Mouse (Mus musculus) liver, postnatal 0 days (tissue): ENCODE results near the gene 4930524J08Rik. TPM values are rescaled to one million over a fixed set of nuclear protein-coding genes. Genes with fewer than 3 reads are reported as not detected.

Experiments used
- ATAC-seq: fragments of 200-750 bp; cut with Nextera tagmentation; 2 replicates; pipeline ENCODE4 v1.8.0; 2017; ENCODE audit warnings: mild to moderate bottlenecking, moderate library complexity
- DNase-seq: peaks from one replicate; pipeline ENCODE4 v3.0.0-alpha.2; 2016
- H3K27ac ChIP-seq: fragments of 300-500 bp; sonication (generic); 2 replicates; pipeline ENCODE4 v1.5.1; 2014; ENCODE audit warnings: antibody characterized with exemption, moderate library complexity, mild to moderate bottlenecking, low read depth
- H3K27me3 ChIP-seq: fragments of 300-500 bp; sonication (generic); 2 replicates; pipeline ENCODE4 v1.6.1; 2014; ENCODE audit warnings: low read length, control low read depth, mixed read lengths; ENCODE audit not compliant: insufficient read depth
- H3K36me3 ChIP-seq: fragments of 300-500 bp; sonication (generic); replicated peaks from 2 replicates; pipeline ENCODE4 v1.6.1; 2014; ENCODE audit warnings: mild to moderate bottlenecking, control low read depth, low read length, moderate library complexity, mixed read lengths; ENCODE audit not compliant: insufficient read depth
- H3K4me1 ChIP-seq: fragments of 300-500 bp; sonication (generic); 2 replicates; pipeline ENCODE4 v1.6.1; 2014; ENCODE audit warnings: antibody characterized with exemption, mild to moderate bottlenecking, control low read depth; ENCODE audit not compliant: insufficient read depth
- H3K4me2 ChIP-seq: fragments of 300-500 bp; sonication (generic); 2 replicates; pipeline ENCODE4 v1.6.1; 2014; ENCODE audit warnings: low read depth, mild to moderate bottlenecking, low read length, moderate library complexity, mixed read lengths
- H3K4me3 ChIP-seq: fragments of 300-500 bp; sonication (generic); 2 replicates; pipeline ENCODE4 v1.5.1; 2014; ENCODE audit warnings: low read depth, low read length
- H3K9ac ChIP-seq: fragments of 300-500 bp; sonication (generic); replicated peaks from 2 replicates; pipeline ENCODE4 v1.6.1; 2014; ENCODE audit warnings: mild to moderate bottlenecking, moderate library complexity
- H3K9me3 ChIP-seq: fragments of 300-500 bp; sonication (generic); 2 replicates; pipeline ENCODE4 v1.6.1; 2016; ENCODE audit warnings: mild to moderate bottlenecking, control low read depth, low read length, mixed read lengths
- CTCF ChIP-seq: sonication (generic); IDR thresholded peaks from 2 replicates; pipeline ENCODE4 v1.5.1; 2016; ENCODE audit warnings: antibody characterized with exemption, low read depth
- EP300 ChIP-seq: IDR thresholded peaks from 2 replicates; pipeline ENCODE4 v1.6.1; 2016; ENCODE audit warnings: antibody characterized with exemption, low read depth, mild to moderate bottlenecking
- WGBS: fragments of 180-500 bp; shearing (Covaris S2); extraction: QIAGEN DNeasy Blood & Tissue Kit; methylation state at CpG from one replicate; pipeline ENCODE4 v1.1.7; 2014; ENCODE audit not compliant: insufficient replicate concordance; 5-methylcytosine and 5-hydroxymethylcytosine counted together
- polyA plus RNA-seq: library from polyadenylated mRNA; unstranded; fragments of >200 nt; fragmentation: Nextera tagmentation; extraction: Ambion mirVana; gene quantifications from 2 replicates; pipeline ENCODE4 v1.2.1, GENCODE M21; 2015

The 4930524J08Rik gene
- polyA plus RNA-seq, 1 experiment from 2014 or later, result 1.4 TPM

DNA sequence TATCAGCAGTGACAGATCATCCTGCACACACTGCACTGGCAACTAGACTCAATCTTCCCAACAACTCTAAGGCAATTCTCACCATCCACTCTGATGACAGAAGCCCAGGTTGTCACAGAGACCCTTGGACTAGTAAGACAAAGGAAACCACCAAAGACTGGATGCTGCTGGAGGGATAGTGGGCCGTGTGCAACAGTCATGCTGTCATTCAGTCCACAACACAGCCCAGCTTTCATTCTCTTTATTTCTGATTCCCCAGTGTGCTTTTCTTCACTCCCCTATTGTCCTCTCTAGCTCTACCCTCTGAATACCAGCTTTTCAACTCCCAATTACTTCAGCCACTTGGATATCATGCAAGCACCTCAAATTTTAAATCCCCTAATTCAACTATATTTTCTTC, 25.0 kb upstream of the 4930524J08Rik start:
- Histone ChIP-seq H3K9ac (no peak overlapping the region), H3K4me1 (no peaks in the 10 kb centered on the region), H3K36me3 (peaks cover 17% of the 10 kb centered on the region), H3K9me3 (no peaks in the 10 kb centered on the region), H3K4me3 (no peak overlapping the region), H3K27me3 (no peaks in the 10 kb centered on the region), H3K27ac (no peak overlapping the region), H3K4me2 (no peak overlapping the region)
- TF ChIP-seq EP300 (no peak), CTCF (no peak)
- ATAC-seq (no peak), DNase-seq (no peak)
- WGBS, result 55% methylated on average over 1 of the region's 1 CpGs

DNA sequence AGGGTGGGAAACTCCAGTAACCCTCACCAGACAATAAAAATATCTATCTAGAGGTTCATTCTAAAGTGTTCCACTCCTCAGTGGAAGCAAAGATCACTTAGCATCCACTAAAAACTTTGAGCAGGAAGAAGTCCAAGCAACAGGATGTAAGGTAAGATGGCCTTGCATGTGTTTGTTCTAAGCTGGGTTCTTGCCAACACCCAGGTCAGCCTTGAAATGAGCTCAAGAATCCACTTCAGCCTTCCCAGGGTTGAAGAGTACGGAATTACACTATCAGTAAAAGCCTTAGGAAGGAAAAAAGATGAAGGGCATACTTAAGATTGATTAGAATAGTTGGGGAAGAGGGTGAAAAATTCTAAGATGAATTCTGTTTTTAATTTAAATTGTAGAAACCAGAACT, 20.2 kb upstream of the 4930524J08Rik start:
- Histone ChIP-seq H3K27ac (no peak overlapping the region), H3K9me3 (no peaks in the 10 kb centered on the region), H3K4me3 (no peak overlapping the region), H3K36me3 (peaks cover 54% of the 10 kb centered on the region), H3K9ac (no peak overlapping the region), H3K4me2 (no peak overlapping the region), H3K4me1 (no peaks in the 10 kb centered on the region), H3K27me3 (no peaks in the 10 kb centered on the region)
- DNase-seq (no peak), ATAC-seq (no peak)
- no peak for TF ChIP-seq EP300
- no peak for TF ChIP-seq CTCF
- 91% methylated on average over 1 of the region's 1 CpGs for WGBS

DNA sequence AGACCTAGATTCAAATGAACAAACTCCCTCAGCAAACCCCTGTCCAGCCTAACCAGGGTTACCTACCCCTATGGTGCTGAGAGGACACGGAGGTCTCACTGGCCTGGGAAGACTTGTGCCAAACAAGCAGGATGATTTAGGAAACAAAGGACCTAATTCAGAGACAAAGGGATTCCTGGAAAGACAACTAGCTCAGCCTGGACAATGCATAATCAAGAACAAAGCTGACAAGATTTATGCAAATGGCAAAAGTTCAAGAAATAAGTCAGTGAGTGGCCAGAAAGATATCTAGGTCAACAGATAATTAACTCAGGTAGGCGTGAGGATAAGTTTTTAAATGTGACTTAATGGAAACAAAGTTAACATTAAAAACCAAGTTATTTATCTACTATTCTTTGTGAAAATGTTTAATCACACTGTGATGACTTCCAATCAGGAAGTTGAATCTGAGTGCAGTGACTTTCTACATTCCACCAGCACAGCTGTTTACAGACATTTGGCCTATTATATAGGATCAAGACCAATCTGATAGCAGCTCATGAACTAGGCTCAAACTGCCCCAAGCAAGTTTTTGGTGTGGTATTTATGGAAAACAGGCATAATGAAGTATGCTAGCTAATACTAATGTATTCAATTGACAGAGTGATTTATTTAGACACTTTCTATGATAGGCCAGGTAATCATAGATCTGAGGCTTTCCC, 19.5 kb upstream of the 4930524J08Rik start:
- no peaks in the 10 kb centered on the region for H3K4me1 ChIP-seq
- H3K9me3 ChIP-seq, result no peaks in the 10 kb centered on the region
- H3K4me2 ChIP-seq, result no peak overlapping the region
- peaks cover 61% of the 10 kb centered on the region for H3K36me3 ChIP-seq
- no peak overlapping the region for H3K9ac ChIP-seq
- DNase-seq, result no peak
- 76% methylated on average over 2 of the region's 2 CpGs for WGBS
- no peaks in the 10 kb centered on the region for H3K27me3 ChIP-seq
- H3K27ac ChIP-seq, result no peak overlapping the region
- no peak overlapping the region for H3K4me3 ChIP-seq
- TF ChIP-seq EP300 (no peak), CTCF (no peak)
- no peak for ATAC-seq

DNA sequence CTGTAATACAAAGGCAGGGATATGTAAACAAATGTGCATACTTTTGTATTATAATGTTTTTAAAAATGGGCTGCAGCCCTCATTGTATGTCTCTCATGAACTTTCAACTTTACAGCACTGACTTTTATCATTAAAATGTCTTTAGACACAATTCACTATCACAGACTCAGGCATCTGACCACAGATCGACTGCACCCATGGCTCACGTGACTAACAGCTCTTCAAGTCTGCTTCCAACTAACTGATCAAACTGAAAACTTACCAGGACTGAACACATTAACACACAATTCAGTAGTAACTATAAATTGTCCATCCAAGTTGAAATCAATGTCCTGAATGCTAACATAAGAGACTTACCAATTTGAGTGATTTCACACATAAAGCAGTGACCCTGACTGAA, 18.9 kb upstream of the 4930524J08Rik start:
- Histone ChIP-seq H3K9ac (no peak overlapping the region), H3K27ac (no peak overlapping the region), H3K9me3 (no peaks in the 10 kb centered on the region), H3K4me1 (no peaks in the 10 kb centered on the region), H3K4me3 (no peak overlapping the region), H3K27me3 (no peaks in the 10 kb centered on the region), H3K4me2 (no peak overlapping the region), H3K36me3 (peaks cover 66% of the 10 kb centered on the region)
- TF ChIP-seq CTCF (no peak), EP300 (no peak)
- ATAC-seq, result no peak
- no peak for DNase-seq
- 68% methylated on average over 2 of the region's 2 CpGs for whole genome bisulfite sequencing

DNA sequence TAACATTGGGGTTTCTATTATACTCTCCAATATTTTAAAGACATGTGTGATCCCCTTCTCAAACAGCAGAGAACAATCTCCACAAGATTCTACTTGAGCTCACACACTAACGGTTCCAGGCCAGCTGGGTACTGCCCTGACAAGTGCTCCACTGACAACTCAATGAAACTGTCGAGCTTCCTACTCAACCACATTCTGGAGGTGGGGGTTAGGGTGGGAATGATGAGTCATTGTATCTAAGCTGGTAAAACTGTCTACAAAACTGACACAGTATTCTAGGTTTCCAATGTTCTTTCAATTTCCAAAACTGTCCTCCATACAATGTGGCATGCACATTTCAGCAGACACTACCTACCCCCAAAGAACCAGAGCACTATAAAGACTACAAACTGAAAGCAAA, 4.9 kb upstream of the 4930524J08Rik start:
- ATAC-seq (no peak), DNase-seq (no peak)
- Histone ChIP-seq H3K4me2 (peak overlapping the region; percentile 82), H3K27me3 (no peaks in the 10 kb centered on the region), H3K4me3 (no peak overlapping the region), H3K9me3 (no peaks in the 10 kb centered on the region), H3K4me1 (peaks cover 26% of the 10 kb centered on the region), H3K9ac (no peak overlapping the region), H3K27ac (0 out of 2 replicates have a peak overlapping the region, but pooled peaks have one; percentile 23), H3K36me3 (peaks cover 28% of the 10 kb centered on the region)
- 15% methylated on average over 2 of the region's 2 CpGs for WGBS
- TF ChIP-seq EP300 (no peak), CTCF (no peak)

DNA sequence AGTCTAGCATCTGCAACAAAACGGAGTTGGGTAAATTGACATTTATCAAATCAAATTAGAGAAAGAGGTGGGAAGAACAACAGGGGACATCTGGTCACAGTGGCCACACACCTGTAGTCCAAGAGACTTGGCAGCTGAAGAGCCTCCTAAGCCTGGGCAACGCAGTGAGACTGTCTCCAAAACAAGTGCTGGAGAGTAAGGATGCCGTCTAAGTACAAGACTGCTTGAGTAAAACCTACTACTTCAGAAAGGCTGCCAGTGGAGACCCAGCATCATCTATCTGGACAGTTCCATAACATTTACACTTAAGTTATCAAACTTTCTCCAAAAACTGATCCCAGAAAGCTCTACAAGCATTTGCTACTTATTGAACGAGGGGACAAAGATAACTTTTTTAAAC, 3.8 kb upstream of the 4930524J08Rik start:
- H3K36me3 ChIP-seq, result peaks cover 26% of the 10 kb centered on the region
- H3K9ac ChIP-seq, result no peak overlapping the region; the same call in 1 of the 2 replicates
- WGBS, result 38% methylated on average over 4 of the region's 4 CpGs
- TF ChIP-seq CTCF, result no peak
- no peak for TF ChIP-seq EP300
- H3K27ac ChIP-seq, result peak overlapping the region; percentile 23; the same call in 1 of the 2 replicates
- H3K4me2 ChIP-seq, result peak overlapping the region; percentile 82
- H3K9me3 ChIP-seq, result no peaks in the 10 kb centered on the region
- DNase-seq (no peak), ATAC-seq (no peak)
- H3K4me1 ChIP-seq, result peaks cover 32% of the 10 kb centered on the region
- no peaks in the 10 kb centered on the region for H3K27me3 ChIP-seq
- peak overlapping the region; percentile 9; the same call in 1 of the 2 replicates for H3K4me3 ChIP-seq
